Mouse (Mus musculus) midbrain, embryonic 16.5 days (tissue): ENCODE data around the gene Rab7. TPM values are rescaled to one million over a fixed set of nuclear protein-coding genes. Genes with fewer than 3 reads are reported as not detected.

Experiments used
- ATAC-seq: fragments of 200-750 bp; cut with Nextera tagmentation; 2 replicates; pipeline ENCODE4 v1.8.0; 2017; ENCODE audit warnings: moderate TSS enrichment
- H3K27ac ChIP-seq: fragments of 300-500 bp; sonication (generic); 2 replicates; pipeline ENCODE4 v1.5.1; 2014; ENCODE audit warnings: mild to moderate bottlenecking, low read length, mixed read lengths
- H3K27me3 ChIP-seq: fragments of 300-500 bp; sonication (generic); 2 replicates; pipeline ENCODE4 v1.6.1; 2014; ENCODE audit warnings: low read depth, low read length, mixed read lengths; ENCODE audit not compliant: control insufficient read depth, insufficient read depth
- H3K36me3 ChIP-seq: fragments of 300-500 bp; sonication (generic); 2 replicates; pipeline ENCODE4 v1.6.1; 2014; ENCODE audit warnings: mild to moderate bottlenecking, low read length, moderate library complexity, mixed read lengths; ENCODE audit not compliant: control insufficient read depth, insufficient read depth
- H3K4me1 ChIP-seq: fragments of 300-500 bp; sonication (generic); 2 replicates; pipeline ENCODE4 v1.6.1; 2014; ENCODE audit warnings: mild to moderate bottlenecking, low read length, mixed read lengths; ENCODE audit not compliant: control insufficient read depth, insufficient read depth
- H3K4me2 ChIP-seq: fragments of 300-500 bp; sonication (generic); 2 replicates; pipeline ENCODE4 v1.6.1; 2014; ENCODE audit warnings: mild to moderate bottlenecking, low read length, mixed read lengths
- H3K4me3 ChIP-seq: fragments of 300-500 bp; sonication (generic); 2 replicates; pipeline ENCODE4 v1.5.1; 2014; ENCODE audit warnings: low read depth, mild to moderate bottlenecking, low read length, moderate library complexity, mixed read lengths
- H3K9ac ChIP-seq: fragments of 300-500 bp; sonication (generic); 2 replicates; pipeline ENCODE4 v1.6.1; 2014; ENCODE audit warnings: low read depth, low read length, mixed read lengths
- H3K9me3 ChIP-seq: fragments of 300-500 bp; sonication (generic); replicated peaks from 2 replicates; pipeline ENCODE4 v1.6.1; 2014; ENCODE audit warnings: mild to moderate bottlenecking, low read length, mixed read lengths; ENCODE audit not compliant: control insufficient read depth, poor library complexity, severe bottlenecking
- WGBS: fragments of 180-500 bp; shearing (Covaris S2); extraction: QIAGEN DNeasy Blood & Tissue Kit; methylation state at CpG from one replicate; pipeline ENCODE4 v1.1.7; 2014; 5-methylcytosine and 5-hydroxymethylcytosine counted together
- polyA plus RNA-seq: library from polyadenylated mRNA; unstranded; fragments of >200 nt; fragmentation: Nextera tagmentation; extraction: Ambion mirVana; gene quantifications from 2 replicates; pipeline ENCODE4 v1.2.1, GENCODE M21; 2015

Gene Rab7
- 357 and 370 TPM in 2 replicates for polyA plus RNA-seq

GRCm38 (mm10) chr6:88044577-88045405, at the start of gene Rab7:
Rab7 (minus strand) TSS chr6:88045270.
- ATAC-seq: peak; percentile 99
- Histone ChIP-seq H3K9ac (peak within 1 kb of the TSS; percentile 94), H3K4me1 (peaks cover 26% of the 10 kb centered on the region), H3K4me3 (peak within 1 kb of the TSS; percentile 99), H3K36me3 (no peaks in the 10 kb centered on the region), H3K9me3 (no peaks in the 10 kb centered on the region), H3K27me3 (peaks cover 6% of the 10 kb centered on the region; the same call in 1 of the 2 replicates), H3K27ac (peak within 1 kb of the TSS; percentile 88), H3K4me2 (peak within 1 kb of the TSS; percentile 98)
- WGBS: under 1% methylated on average over 67 of the region's 82 CpGs

- Histone ChIP-seq H3K4me1 (peaks cover 21% of the 10 kb centered on the region), H3K27me3 (no peaks in the 10 kb centered on the region), H3K4me2 (no peak overlapping the region), H3K9ac (no peak overlapping the region), H3K36me3 (peaks cover 32% of the 10 kb centered on the region), H3K27ac (no peak overlapping the region), H3K9me3 (no peaks in the 10 kb centered on the region), H3K4me3 (no peak overlapping the region)
- ATAC-seq: no peak
- 86% methylated on average over 1 of the region's 1 CpGs for WGBS
These were observed 43.9 kb upstream of the Rab7 start for GRCm38 (mm10) chr6:88088971-88089370.

DNA sequence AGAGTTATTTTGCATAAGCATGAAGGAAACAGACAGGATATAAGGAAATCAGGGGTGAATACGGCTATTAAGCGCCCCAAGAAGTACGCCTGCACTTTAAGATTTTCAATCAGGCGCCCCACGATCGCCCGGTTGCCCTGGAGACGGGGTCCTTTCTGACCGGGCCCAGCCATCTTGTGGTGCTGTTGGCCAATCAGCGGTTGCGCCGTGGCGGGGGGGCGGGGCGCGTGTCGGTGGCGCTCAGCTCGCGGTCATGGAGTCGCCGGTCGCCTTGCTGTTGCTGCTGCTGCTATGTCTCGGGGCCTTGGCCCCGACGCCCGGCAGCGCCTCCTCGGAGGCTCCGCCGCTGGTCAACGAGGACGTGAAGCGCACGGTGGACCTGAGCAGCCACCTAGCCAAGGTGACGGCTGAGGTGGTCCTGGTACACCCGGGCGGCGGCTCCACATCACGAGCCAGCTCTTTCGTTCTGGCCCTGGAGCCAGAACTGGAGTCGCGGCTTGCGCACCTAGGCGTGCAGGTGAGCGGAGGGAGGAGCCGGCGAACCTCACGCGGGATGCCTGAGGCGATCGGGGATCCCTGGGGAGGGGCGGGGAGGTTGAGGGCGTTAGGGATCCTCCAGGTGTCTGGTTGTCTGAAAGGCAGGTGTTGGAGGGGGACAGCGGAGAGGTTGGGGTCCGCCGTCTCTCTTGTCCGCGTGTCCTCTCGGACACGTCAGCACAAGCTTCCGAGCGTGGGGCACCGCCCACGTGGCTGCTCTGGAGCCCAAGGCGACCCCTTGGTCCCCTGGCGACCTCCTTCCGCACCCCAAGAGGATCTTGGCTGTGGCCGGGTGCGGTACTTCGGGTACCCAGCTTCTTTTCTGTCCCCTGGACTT, 39.4 kb upstream of the Rab7 start, which contains the start of gene Rpn1:
Gene Rpn1 (plus strand): TSS at position 205 of the 874 bp plus-strand sequence.
- peak within 1 kb of the TSS; percentile 66 for H3K4me2 ChIP-seq
- H3K27me3 ChIP-seq: peaks cover 8% of the 10 kb centered on the region; the same call in 1 of the 2 replicates
- H3K9ac ChIP-seq: peak within 1 kb of the TSS; percentile 99
- H3K36me3 ChIP-seq: 0 out of 2 replicates have a peak, but pooled peaks cover 2% of the 10 kb centered on the region
- H3K9me3 ChIP-seq: no peaks in the 10 kb centered on the region
- ATAC-seq: peak; percentile 98
- peaks cover 24% of the 10 kb centered on the region for H3K4me1 ChIP-seq
- WGBS: under 1% methylated on average over 69 of the region's 71 CpGs
- peak within 1 kb of the TSS; percentile 99 for H3K4me3 ChIP-seq
- H3K27ac ChIP-seq: peak within 1 kb of the TSS; percentile 85

- Histone ChIP-seq H3K27me3 (peaks cover 12% of the 10 kb centered on the region; the same call in 1 of the 2 replicates), H3K4me1 (peaks cover 24% of the 10 kb centered on the region), H3K27ac (no peak overlapping the region), H3K4me3 (peak overlapping the region; percentile 99), H3K36me3 (0 out of 2 replicates have a peak, but pooled peaks cover 2% of the 10 kb centered on the region), H3K9me3 (no peaks in the 10 kb centered on the region), H3K9ac (no peak overlapping the region), H3K4me2 (peak overlapping the region; percentile 64)
- ATAC-seq: 0 out of 2 replicates have a peak, but pooled peaks have one; percentile 29
- 69% methylated on average over 3 of the region's 3 CpGs for WGBS
These were observed 38.6 kb upstream of the Rab7 start for GRCm38 (mm10) chr6:88083672-88084071.

- no peaks in the 10 kb centered on the region for H3K9me3 ChIP-seq
- ATAC-seq: no peak
- H3K27me3 ChIP-seq: peaks cover 13% of the 10 kb centered on the region; the same call in 1 of the 2 replicates
- H3K27ac ChIP-seq: no peak overlapping the region
- H3K4me3 ChIP-seq: no peak overlapping the region
- H3K9ac ChIP-seq: no peak overlapping the region
- no peaks in the 10 kb centered on the region for H3K36me3 ChIP-seq
- H3K4me2 ChIP-seq: no peak overlapping the region
- peaks cover 24% of the 10 kb centered on the region for H3K4me1 ChIP-seq
- 79% methylated on average over 7 of the region's 7 CpGs for WGBS
These were observed 38.0 kb upstream of the Rab7 start for GRCm38 (mm10) chr6:88083095-88083494.

- H3K4me2 ChIP-seq: peak overlapping the region; percentile 47; the same call in 1 of the 2 replicates
These were observed 31.0 kb upstream of the Rab7 start for GRCm38 (mm10) chr6:88075960-88076517.

GRCm38 (mm10) chr6:88074752-88075554, 29.9 kb upstream of the Rab7 start:
- Histone ChIP-seq H3K4me2 (peak overlapping the region; percentile 47), H3K27ac (peak overlapping the region; percentile 75), H3K9ac (peak overlapping the region; percentile 49), H3K4me1 (peaks cover 4% of the 10 kb centered on the region), H3K27me3 (peaks cover 9% of the 10 kb centered on the region; the same call in 1 of the 2 replicates), H3K9me3 (no peaks in the 10 kb centered on the region), H3K36me3 (no peaks in the 10 kb centered on the region), H3K4me3 (peak overlapping the region; percentile 36)
- WGBS: 2% methylated on average over 32 of the region's 32 CpGs
- peak; percentile 96 for ATAC-seq

More at GRCm38 (mm10) chr6:88075960-88076517, 31.0 kb upstream of the Rab7 start:
- Histone ChIP-seq H3K9me3 (no peaks in the 10 kb centered on the region), H3K9ac (no peak overlapping the region), H3K36me3 (no peaks in the 10 kb centered on the region), H3K4me1 (peaks cover 4% of the 10 kb centered on the region), H3K27ac (no peak overlapping the region), H3K4me3 (no peak overlapping the region), H3K27me3 (peaks cover 13% of the 10 kb centered on the region; the same call in 1 of the 2 replicates)
- ATAC-seq: no peak
- 74% methylated on average over 1 of the region's 1 CpGs for WGBS

DNA sequence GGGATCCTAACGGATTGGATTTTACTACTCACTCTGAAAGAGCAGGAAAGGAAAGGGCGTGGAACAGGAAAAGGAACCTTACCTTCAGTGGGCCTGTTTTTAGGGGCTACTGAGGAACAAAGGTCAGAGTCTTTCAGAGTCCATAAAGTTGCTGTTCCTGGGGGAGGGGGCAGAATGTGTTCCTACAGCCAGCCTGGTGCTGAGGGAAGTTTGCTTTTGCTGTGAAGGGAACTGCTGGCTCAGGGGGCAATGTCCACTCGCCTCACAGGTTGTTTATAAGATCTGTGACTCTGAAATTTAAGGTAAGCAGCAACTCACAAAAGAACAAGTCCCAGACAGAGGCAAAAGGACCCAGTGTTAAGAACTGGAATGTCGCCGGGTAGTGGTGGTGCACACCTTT, 26.1 kb upstream of the Rab7 start:
- ATAC-seq: no peak
- WGBS: 79% methylated on average over 5 of the region's 5 CpGs
- H3K27ac ChIP-seq: no peak overlapping the region
- no peaks in the 10 kb centered on the region for H3K9me3 ChIP-seq
- H3K27me3 ChIP-seq: no peaks in the 10 kb centered on the region
- no peak overlapping the region for H3K4me3 ChIP-seq
- H3K36me3 ChIP-seq: no peaks in the 10 kb centered on the region
- H3K4me2 ChIP-seq: no peak overlapping the region
- peaks cover 4% of the 10 kb centered on the region for H3K4me1 ChIP-seq
- H3K9ac ChIP-seq: no peak overlapping the region
